14 mouse cellular contexts compared by ENCODE assay signal in genomic region chr5:38634321-38635164, GRCm38 (mm10). TPM values are rescaled to one million over a fixed set of nuclear protein-coding genes. Genes with fewer than 3 reads are reported as not detected.
DNase-seq lines count a peak whose midpoint lies in the region; ATAC-seq lines count a peak whose summit lies in the region.
"Had no signal": no experiment of that assay in that cellular context is flagged by ENCODE, and none has a peak within 500 bp of the region (broad histone marks: within the 10 kb centered on the region; RNA-seq: fewer than 3 reads in every experiment).

No protein-coding gene starts in this region.

- 24% methylated on average over 11 of the region's 11 CpGs for WGBS in limb, embryonic 15.5 days

- H3K36me3 ChIP-seq in limb, embryonic 15.5 days, result no peaks in the 10 kb centered on the region
- H3K36me3 ChIP-seq: heart, embryonic 10.5 days; kidney, embryonic 15.5 days; neural tube, embryonic 12.5 days had no signal

- peak; percentile 7 for DNase-seq in heart, adult 8-10 months (ENCODE audit: low spot score)
- no peak for DNase-seq in heart, adult 11 months
- DNase-seq in NIH3T3 (ENCODE audit: low read depth), result peak; percentile 81
- DNase-seq in fibroblast of lung, adult 2 months (ENCODE audit: low read depth), result peak; percentile 81
- no peak for DNase-seq in neural tube, embryonic 10.5 days (ENCODE audit: extremely low spot score, low spot score)
- no peak for DNase-seq in kidney, adult 11 months
- DNase-seq in layer of hippocampus, postnatal 36 days, result no peak
- DNase-seq: cerebellum, postnatal 10 days had no signal

- peak; percentile 62; the same call in 1 of the 2 replicates for ATAC-seq in limb, embryonic 15.5 days (ENCODE audit: insufficient number of reproducible peaks, low FRiP score, low TSS enrichment, low read depth)
- ATAC-seq: midbrain, embryonic 16.5 days; Patski had no signal

- peak overlapping the region; percentile 79 for H3K27ac ChIP-seq in limb, embryonic 15.5 days
- H3K27ac ChIP-seq: heart, embryonic 10.5 days; kidney, embryonic 15.5 days; neural tube, embryonic 12.5 days had no signal

- no peak overlapping the region for H3K4me2 ChIP-seq in limb, embryonic 15.5 days
- H3K4me2 ChIP-seq: kidney, embryonic 15.5 days; neural tube, embryonic 12.5 days had no signal

- H3K4me1 ChIP-seq in limb, embryonic 15.5 days, result peaks cover 28% of the 10 kb centered on the region
- H3K4me1 ChIP-seq: heart, embryonic 10.5 days; kidney, embryonic 15.5 days; neural tube, embryonic 12.5 days had no signal

- no peak overlapping the region for H3K9ac ChIP-seq in limb, embryonic 15.5 days
- H3K9ac ChIP-seq: kidney, embryonic 15.5 days; neural tube, embryonic 12.5 days had no signal

- no peaks in the 10 kb centered on the region for H3K27me3 ChIP-seq in limb, embryonic 15.5 days
- H3K27me3 ChIP-seq: kidney, embryonic 15.5 days; neural tube, embryonic 12.5 days; Patski had no signal

- H3K4me3 ChIP-seq in limb, embryonic 15.5 days, result no peak overlapping the region
- H3K4me3 ChIP-seq: heart, embryonic 10.5 days; kidney, embryonic 15.5 days; neural tube, embryonic 12.5 days had no signal

- no peaks in the 10 kb centered on the region for H3K9me3 ChIP-seq in limb, embryonic 15.5 days
- H3K9me3 ChIP-seq: heart, embryonic 10.5 days; kidney, embryonic 15.5 days; neural tube, embryonic 12.5 days had no signal

RNA-seq across cellular contexts. Expression of gene Zfp518b, which starts 50.1 kb away (rescaled TPM):
- total RNA-seq in heart, adult 8-10 months (2022), result 1 to 10 TPM; 3.9 to 6.4 (median 4.6) TPM
- 17.5 and 17.6 TPM in 2 replicates for polyA plus RNA-seq in limb, embryonic 15.5 days (2015; fragmentation: Nextera tagmentation; extraction: Ambion mirVana)
- total RNA-seq in layer of hippocampus, postnatal 36 days (2021), result 10 to 100 TPM; 14.3 to 19.7 TPM

Comparison
In these comparisons a context has a peak if more than half of its experiments do, and no peak if none do; other contexts are left out.
1. DNase-seq: peak in heart, adult 8-10 months (single experiment), NIH3T3 (single experiment) and fibroblast of lung, adult 2 months (single experiment); none in heart, adult 11 months (single experiment), neural tube, embryonic 10.5 days (single experiment), kidney, adult 11 months (single experiment) and layer of hippocampus, postnatal 36 days (0 of 2).